Mouse (Mus musculus): ENCODE data around the gene Mmp23. TPM values are rescaled to one million over a fixed set of nuclear protein-coding genes. Genes with fewer than 3 reads are reported as not detected.
"Not testable (repeated sequence)": the region's sequence is repeated elsewhere in the genome, so short reads cannot be mapped to it uniquely, and the experiment has no call there.

The Mmp23 gene
- total RNA-seq, 2 experiments from 2014 or later, result 0.20 TPM; not detected in 1

GRCm38 (mm10) chr4:155656214-155656751 is 3.1 kb upstream of the Mmp23 start:
- ATAC-seq (replicated peaks; ENCODE audit: poor library complexity), result no peak

GRCm38 (mm10) chr4:155654456-155655298 is 1.5 kb upstream of the Mmp23 start:
- peak; percentile 54 for ATAC-seq (replicated peaks; ENCODE audit: poor library complexity)

- ATAC-seq (replicated peaks; ENCODE audit: poor library complexity), result peak; percentile 0; the same call in 1 of the 2 replicates
Observed at GRCm38 (mm10) chr4:155654183-155654455, 935 bp upstream of the Mmp23 start.

- 0 out of 2 replicates have a peak, but pooled peaks have one; percentile 5 for ATAC-seq (replicated peaks; ENCODE audit: poor library complexity)
Observed at GRCm38 (mm10) chr4:155653451-155654182, 433 bp upstream of the Mmp23 start.

GRCm38 (mm10) chr4:155652283-155653085 is 700 bp downstream of the Mmp23 start:
- no peak for ATAC-seq (replicated peaks; ENCODE audit: poor library complexity)

GRCm38 (mm10) chr4:155651553-155652269 is 1.5 kb downstream of the Mmp23 start:
- no peak for ATAC-seq (replicated peaks; ENCODE audit: poor library complexity)

GRCm38 (mm10) chr4:155649355-155649754 is 3.8 kb downstream of the Mmp23 start:
- no peak for ATAC-seq (replicated peaks; ENCODE audit: poor library complexity)

- ATAC-seq (replicated peaks; ENCODE audit: poor library complexity), result no peak
Observed at GRCm38 (mm10) chr4:155645721-155646120, 7.5 kb downstream of the Mmp23 start.

- ATAC-seq (replicated peaks; ENCODE audit: poor library complexity), result not testable (repeated sequence)
Observed at GRCm38 (mm10) chr4:155645308-155645707, 7.9 kb downstream of the Mmp23 start, which contains the start of gene Gm10563. TSS of gene Gm10563 (minus strand) at chr4:155645408.

- no peak for ATAC-seq (replicated peaks; ENCODE audit: poor library complexity)
Observed at GRCm38 (mm10) chr4:155643531-155643930, 9.7 kb downstream of the Mmp23 start.

- no peak for ATAC-seq (replicated peaks; ENCODE audit: poor library complexity)
Observed at GRCm38 (mm10) chr4:155635766-155636499, 17.3 kb downstream of the Mmp23 start.

- peak; percentile 61 for ATAC-seq (replicated peaks; ENCODE audit: poor library complexity)
Observed at GRCm38 (mm10) chr4:155630267-155630666, 22.9 kb downstream of the Mmp23 start.

GRCm38 (mm10) chr4:155624338-155625291 is 28.6 kb downstream of the Mmp23 start, which contains the start of gene Cdk11b:
TSS of gene Cdk11b (plus strand) at chr4:155624854.
- ATAC-seq (replicated peaks; ENCODE audit: poor library complexity), result peak; percentile 98

GRCm38 (mm10) chr4:155618321-155618720 is 34.9 kb downstream of the Mmp23 start:
- peak; percentile 63 for ATAC-seq (replicated peaks; ENCODE audit: poor library complexity)

- no peak for ATAC-seq (replicated peaks; ENCODE audit: poor library complexity)
Observed at GRCm38 (mm10) chr4:155613264-155613663, 39.9 kb downstream of the Mmp23 start.

GRCm38 (mm10) chr4:155611860-155612259 is 41.3 kb downstream of the Mmp23 start:
- ATAC-seq (replicated peaks; ENCODE audit: poor library complexity), result no peak

GRCm38 (mm10) chr4:155606825-155607224 is 46.4 kb downstream of the Mmp23 start:
- no peak for ATAC-seq (replicated peaks; ENCODE audit: poor library complexity)

- no peak for ATAC-seq (replicated peaks; ENCODE audit: poor library complexity)
Observed at GRCm38 (mm10) chr4:155605132-155605531, 48.1 kb downstream of the Mmp23 start.
